Mouse (Mus musculus) spleen, embryonic (tissue): ENCODE results near the gene Plpp1.

Experiments used
- CTCF ChIA-PET: fragments of 350-600 bp; sonication (Branson Sonifier 250); formaldehyde crosslinking; loops from one replicate; lab custom pipeline; 2022; lab: Charles Lee

Plpp1 gene

GRCm38 (mm10) chr13:112811708-112812403 lies 11.3 kb downstream of the Plpp1 start:
- CTCF ChIA-PET: interaction anchor here (0.5 kb wide), 1 partner anchor 310 kb away, joined by 4 read pairs; no protein-coding TSS in a partner anchor

DNA sequence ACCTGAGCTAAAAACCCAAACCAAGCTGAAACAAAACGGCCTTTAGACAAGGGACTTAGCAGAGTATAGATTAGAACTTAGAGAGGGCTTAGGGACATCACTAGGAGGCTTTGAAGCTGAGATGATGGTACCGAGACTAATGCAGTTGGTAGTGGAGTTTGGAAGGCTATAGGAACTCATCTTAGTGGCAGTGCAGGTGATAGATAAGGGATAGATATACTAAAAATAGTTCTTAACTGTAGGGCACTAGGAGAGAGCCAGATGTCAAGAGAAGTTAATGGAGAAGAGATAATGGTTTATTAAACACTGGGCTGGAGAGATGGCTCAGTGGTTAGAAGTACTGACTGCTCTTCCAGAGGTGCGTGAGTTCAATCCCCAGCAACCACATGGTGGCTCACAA lies 15.4 kb downstream of the Plpp1 start:
- CTCF ChIA-PET: no interaction called here

GRCm38 (mm10) chr13:112818125-112818524 lies 17.5 kb downstream of the Plpp1 start:
- CTCF ChIA-PET: no interaction called here

DNA sequence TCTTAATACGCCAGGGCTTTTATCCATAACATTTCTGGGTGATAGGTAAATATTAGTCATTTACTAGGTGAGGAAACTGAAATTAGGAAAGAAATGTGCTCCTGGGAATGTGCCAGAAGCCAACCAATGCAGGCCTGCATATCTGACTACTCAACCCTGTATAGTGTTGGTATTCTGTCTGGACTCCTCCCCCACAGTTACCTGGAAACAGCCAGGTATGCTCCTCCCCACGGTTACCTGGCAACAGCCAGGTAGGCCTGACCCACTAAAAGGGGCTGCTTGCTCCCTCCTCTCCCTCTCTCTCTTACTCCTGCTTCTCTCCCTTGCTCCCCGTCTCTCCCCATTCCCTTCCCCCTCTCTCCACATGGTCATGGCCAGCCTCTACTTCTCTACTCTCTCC lies 21.8 kb downstream of the Plpp1 start:
- CTCF ChIA-PET: no interaction called here

GRCm38 (mm10) chr13:112823236-112823910 lies 22.8 kb downstream of the Plpp1 start:
- CTCF ChIA-PET: no interaction called here

DNA sequence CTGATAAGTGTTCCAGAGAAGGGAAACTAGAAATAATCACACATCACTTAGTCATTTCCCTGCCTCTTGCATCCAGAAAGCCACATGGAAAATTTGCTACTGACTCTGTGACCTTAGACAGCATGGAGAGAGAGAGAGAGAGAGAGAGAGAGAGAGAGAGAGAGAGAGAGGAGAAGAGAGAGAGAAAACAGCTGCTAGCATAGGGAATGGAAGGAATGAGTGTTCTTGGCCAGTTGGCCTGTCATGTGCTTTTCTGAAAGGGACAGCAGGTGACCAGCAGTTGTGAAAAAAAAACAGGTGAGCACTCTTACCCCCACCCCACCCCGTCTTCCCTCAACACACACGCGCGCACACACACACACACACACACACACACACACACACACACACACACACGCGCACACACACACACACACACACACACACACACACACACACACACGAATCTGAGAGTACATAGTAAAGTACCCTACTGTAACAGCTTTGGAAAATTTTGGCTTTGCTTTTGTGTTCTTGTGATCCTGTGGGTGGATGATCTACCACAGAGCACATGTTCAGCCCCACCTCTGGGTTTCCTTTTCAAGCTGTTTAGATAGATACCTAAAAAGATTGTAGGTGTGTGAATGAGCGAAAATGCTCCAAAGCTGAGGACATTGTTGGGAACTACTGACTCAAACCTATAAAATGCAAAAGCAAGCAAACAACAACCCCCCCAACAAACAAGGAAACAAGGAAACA lies 23.5 kb downstream of the Plpp1 start:
- CTCF ChIA-PET: no interaction called here

DNA sequence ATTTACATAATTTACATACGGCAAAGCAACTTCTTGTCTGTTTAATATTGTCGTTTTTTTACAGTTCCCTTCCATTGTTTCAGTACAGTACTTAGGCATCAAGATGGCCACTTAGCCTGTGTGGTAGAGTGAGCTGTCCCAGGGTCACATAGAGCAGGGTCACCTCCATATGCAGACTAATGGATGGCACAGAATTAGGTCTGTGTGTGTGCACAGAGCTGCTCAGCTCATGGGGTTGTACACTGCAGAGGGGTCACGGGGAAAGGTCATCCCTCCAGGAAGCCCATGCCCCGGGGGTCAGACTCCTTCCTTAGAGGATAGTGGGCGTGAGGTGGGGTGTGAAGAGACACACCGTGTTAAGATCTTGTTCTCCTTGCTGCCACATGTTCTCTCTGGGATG lies 24.9 kb downstream of the Plpp1 start:
- CTCF ChIA-PET: no interaction called here

GRCm38 (mm10) chr13:112829619-112830018 lies 29.0 kb downstream of the Plpp1 start:
- CTCF ChIA-PET: no interaction called here

DNA sequence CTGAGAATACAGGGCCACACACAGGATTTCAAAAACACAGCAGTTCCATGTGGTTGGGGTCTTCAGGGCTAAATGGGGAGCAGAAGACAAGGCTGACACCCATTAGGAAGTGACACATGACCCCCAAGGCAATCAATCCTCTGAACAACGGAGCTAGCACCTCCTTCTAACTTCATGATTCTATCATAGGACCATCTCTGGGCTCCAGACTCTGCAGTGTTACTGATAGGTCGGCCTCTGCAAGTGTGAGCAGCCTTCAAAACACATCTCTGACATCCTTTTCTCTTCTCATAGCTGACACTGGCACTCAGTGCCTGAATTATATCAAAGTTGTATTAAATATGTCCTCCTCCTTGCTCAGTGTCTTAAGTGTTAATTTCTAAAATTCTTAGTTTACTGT lies 32.0 kb downstream of the Plpp1 start:
- CTCF ChIA-PET: no interaction called here

GRCm38 (mm10) chr13:112833253-112833894 lies 32.8 kb downstream of the Plpp1 start:
- CTCF ChIA-PET: no interaction called here

DNA sequence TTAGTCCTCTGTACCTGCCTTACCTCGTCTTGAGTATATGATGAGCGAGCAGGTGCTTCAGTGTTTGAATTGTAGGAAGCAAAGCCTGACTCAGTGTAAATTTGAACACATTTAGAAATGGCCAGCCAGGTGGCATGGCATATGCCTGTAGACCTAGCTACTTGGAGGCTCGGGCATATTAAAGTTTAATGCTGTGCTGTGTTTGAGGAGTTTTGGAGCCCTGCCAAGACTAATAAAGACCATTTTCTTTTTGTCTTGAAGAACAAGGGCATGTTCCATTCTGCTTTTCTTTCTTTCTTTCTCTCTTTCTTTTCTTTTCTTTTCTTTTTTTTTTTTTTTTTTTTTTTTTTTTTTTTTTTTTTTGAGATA lies 33.3 kb downstream of the Plpp1 start:
- CTCF ChIA-PET: no interaction called here

GRCm38 (mm10) chr13:112835113-112835512 lies 34.5 kb downstream of the Plpp1 start:
- CTCF ChIA-PET: no interaction called here

GRCm38 (mm10) chr13:112836951-112837350 lies 36.4 kb downstream of the Plpp1 start:
- CTCF ChIA-PET: no interaction called here

DNA sequence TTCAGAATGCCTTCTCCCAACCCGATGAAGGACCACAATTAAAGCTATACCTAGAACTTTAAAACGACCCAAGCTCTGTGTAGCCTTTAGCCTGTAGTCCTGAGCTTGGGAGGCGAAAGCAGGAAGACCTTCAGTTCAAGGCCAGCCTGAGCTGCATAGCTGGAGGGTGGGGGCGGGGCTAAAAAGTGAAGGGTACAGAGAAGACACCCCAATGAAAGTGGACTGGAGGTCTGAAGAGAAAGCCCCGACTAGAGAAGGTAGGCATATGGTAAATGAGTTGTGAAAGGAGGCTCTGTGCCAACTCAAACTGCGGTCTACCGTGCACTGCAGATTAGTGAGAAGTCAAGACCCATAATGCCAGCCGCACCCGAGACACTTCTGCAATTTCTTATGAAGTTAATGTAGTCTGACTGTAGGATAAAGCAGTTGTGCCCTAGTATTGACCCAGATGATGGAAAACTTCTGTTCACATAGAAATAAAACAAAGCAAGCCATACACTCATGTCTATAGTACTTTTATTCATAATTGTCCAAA lies 37.1 kb downstream of the Plpp1 start:
- CTCF ChIA-PET: no interaction called here

DNA sequence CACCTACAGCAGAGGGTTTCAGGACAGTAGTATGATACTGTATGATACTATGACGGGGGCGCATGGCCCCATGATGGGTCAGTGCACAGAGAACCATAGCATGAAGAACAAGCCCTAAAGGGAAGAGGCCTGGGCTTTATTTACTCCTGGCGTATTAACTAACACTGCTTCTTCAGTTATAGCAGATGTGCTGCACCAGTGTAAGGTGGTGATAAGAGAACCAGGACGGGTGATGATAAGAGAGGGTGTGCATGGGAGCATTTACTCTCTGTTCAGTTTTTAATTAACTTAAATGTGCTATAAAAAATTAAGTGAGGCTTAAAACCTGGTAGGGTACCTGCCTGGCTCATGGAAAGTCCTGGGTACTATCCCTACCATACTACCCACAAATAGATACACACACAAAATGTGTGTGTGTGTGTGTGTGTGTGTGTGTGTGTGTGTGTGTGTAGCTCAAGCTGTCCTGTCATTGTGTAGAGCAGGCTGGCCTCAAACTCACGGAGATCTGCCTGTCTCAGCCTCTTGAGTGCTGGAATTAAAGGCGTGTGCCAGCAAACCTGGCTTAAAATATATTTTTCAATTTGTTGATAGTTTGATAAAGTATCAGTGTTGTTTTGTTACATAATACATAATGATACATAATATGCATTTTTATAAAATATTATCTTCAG lies 38.1 kb downstream of the Plpp1 start:
- CTCF ChIA-PET: no interaction called here

- CTCF ChIA-PET: no interaction called here
These were observed 39.9 kb downstream of the Plpp1 start for GRCm38 (mm10) chr13:112840241-112841087.

DNA sequence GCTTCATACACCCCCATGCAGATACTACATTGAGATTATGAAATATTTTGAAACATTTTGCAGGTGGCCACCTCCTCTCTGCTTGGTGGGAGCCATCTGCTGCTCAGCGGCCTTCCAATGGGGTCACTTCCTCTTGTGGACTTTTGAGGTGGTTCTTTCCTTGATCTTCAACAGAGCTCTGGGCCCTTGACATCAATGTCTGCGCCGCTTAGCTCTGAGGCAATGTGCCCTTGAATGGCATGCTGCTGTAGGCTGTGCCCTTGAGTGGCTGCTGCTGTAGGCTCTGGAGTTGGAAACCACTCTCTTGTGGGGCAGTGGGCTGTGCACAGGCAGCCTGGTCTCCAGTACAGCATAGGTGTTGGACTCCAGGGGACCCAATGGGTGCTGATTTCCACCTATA lies 45.3 kb downstream of the Plpp1 start:
- CTCF ChIA-PET: no interaction called here

DNA sequence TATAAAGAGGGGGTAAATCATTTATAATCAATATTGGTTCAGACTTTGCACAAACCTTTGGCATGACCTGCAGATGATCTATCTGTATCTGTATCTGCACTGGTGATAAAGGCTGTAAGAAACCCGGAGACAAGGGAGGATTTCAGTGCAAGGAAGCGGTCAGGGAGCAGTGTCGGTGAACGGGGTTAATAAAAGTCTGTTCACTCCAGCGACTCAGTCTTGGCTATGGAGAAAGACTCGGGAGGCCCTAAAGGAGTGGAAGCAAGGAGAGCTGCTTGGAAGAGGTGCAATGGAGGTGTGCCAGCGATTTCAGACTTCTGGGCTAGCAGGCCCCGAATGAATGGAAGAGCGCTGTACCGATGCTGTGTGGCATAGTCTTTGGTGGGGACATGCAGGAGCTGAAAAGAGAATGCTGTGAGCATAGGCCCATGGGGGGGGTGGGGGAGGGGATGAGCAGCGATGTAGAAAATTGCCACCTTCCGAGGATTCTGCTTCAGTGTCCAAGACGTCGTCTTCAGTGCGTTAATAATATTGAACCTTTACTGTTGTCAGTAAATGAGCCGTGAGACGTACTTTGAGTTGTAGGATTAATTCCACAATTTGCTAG lies 53.2 kb downstream of the Plpp1 start:
- CTCF ChIA-PET: no interaction called here

DNA sequence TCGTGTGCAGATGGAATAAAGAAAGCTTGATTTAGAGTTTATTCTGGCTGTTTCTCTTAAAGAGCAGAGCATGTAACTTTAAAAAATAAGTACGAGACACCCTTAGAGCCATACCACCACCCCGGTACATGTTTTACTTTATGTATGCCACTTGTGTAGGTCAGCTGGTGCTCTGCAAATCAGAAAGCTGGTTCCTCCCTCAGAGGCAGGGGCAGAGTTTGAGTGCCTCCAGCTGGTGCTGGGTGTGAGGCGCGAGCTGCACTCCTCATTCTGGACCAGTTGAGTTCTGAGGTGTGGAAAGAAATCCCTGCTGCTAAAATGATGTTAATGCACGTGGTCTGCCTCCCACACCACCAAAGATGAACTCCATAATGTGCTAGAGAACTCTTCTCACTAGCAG lies 53.8 kb downstream of the Plpp1 start:
- CTCF ChIA-PET: no interaction called here

DNA sequence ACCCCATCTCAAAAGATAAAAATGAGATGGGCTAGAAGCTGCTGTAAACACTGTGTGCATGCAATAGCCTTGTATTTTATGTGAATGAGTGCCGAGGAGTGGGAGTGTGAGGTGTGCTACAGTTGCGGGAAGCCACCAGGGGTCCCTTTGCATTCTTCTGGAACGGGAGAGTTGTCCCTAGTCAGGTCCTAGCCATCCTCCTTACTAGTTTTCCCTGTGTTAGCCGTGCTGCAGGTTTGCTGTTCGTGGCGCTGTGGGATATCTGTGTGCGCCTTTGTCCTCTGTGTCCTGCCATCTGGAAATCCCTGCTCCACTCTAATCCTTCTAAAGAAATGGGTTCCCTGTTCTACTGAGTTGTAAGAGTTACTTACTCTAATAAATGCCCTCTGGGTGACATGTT lies 57.3 kb downstream of the Plpp1 start:
- CTCF ChIA-PET: no interaction called here
